Mouse (Mus musculus): ENCODE results near the gene Josd1. TPM values are rescaled to one million over a fixed set of nuclear protein-coding genes. Genes with fewer than 3 reads are reported as not detected.

Josd1 gene
- polyA plus RNA-seq, 1 experiment: 20.9 TPM

GRCm38 (mm10) chr15:79670972-79671299 is 16.8 kb downstream of the Josd1 start:
- peak overlapping the region; percentile 91 for H3K4me3 ChIP-seq (ENCODE audit: low read depth, low read length)
- no peaks in the 10 kb centered on the region for H3K9me3 ChIP-seq (replicated peaks; ENCODE audit: control insufficient read depth, insufficient read depth, low read length, poor library complexity, severe bottlenecking)
- peak overlapping the region; percentile 92 for H3K9ac ChIP-seq (ENCODE audit: low read depth, poor library complexity, severe bottlenecking)
- H3K36me3 ChIP-seq (ENCODE audit: control insufficient read depth, insufficient read depth, low read length, poor library complexity, severe bottlenecking): peaks cover 40% of the 10 kb centered on the region
- no peaks in the 10 kb centered on the region for H3K27me3 ChIP-seq (ENCODE audit: control insufficient read depth, insufficient read depth, low read length, poor library complexity, severe bottlenecking)
- H3K27ac ChIP-seq (ENCODE audit: insufficient read depth, low read length): no peak overlapping the region
- no peaks in the 10 kb centered on the region for H3K4me1 ChIP-seq (ENCODE audit: control insufficient read depth, insufficient read depth, low read length)
- no peak for TF ChIP-seq EP300 (IDR thresholded peaks at IDR 0.05; ENCODE audit: insufficient read depth, low read depth, low read length)
- TF ChIP-seq POLR2A (IDR thresholded peaks at IDR 0.05; ENCODE audit: insufficient read depth, low read length): no peak
- TF ChIP-seq CTCF (IDR thresholded peaks at IDR 0.05; ENCODE audit: low read depth, low read length): no peak

- Histone ChIP-seq H3K9ac (ENCODE audit: low read depth, poor library complexity, severe bottlenecking) (peak within 1 kb of the TSS; percentile 92), H3K4me3 (ENCODE audit: low read depth, low read length) (peak within 1 kb of the TSS; percentile 91), H3K27me3 (ENCODE audit: control insufficient read depth, insufficient read depth, low read length, poor library complexity, severe bottlenecking) (no peaks in the 10 kb centered on the region), H3K9me3 (replicated peaks; ENCODE audit: control insufficient read depth, insufficient read depth, low read length, poor library complexity, severe bottlenecking) (no peaks in the 10 kb centered on the region), H3K4me1 (ENCODE audit: control insufficient read depth, insufficient read depth, low read length) (no peaks in the 10 kb centered on the region), H3K27ac (ENCODE audit: insufficient read depth, low read length) (peak within 1 kb of the TSS; percentile 78), H3K36me3 (ENCODE audit: control insufficient read depth, insufficient read depth, low read length, poor library complexity, severe bottlenecking) (peaks cover 37% of the 10 kb centered on the region)
- TF ChIP-seq POLR2A (IDR thresholded peaks at IDR 0.05; ENCODE audit: insufficient read depth, low read length): no peak
- peak; percentile 56; the same call in 1 of the 2 replicates for TF ChIP-seq EP300 (IDR thresholded peaks at IDR 0.05; ENCODE audit: insufficient read depth, low read depth, low read length)
- peak; percentile 45 for TF ChIP-seq CTCF (IDR thresholded peaks at IDR 0.05; ENCODE audit: low read depth, low read length)
Observed at GRCm38 (mm10) chr15:79670249-79670971, 17.3 kb downstream of the Josd1 start, which contains the start of gene Tomm22. TSS of gene Tomm22 (plus strand) at chr15:79670861.

DNA sequence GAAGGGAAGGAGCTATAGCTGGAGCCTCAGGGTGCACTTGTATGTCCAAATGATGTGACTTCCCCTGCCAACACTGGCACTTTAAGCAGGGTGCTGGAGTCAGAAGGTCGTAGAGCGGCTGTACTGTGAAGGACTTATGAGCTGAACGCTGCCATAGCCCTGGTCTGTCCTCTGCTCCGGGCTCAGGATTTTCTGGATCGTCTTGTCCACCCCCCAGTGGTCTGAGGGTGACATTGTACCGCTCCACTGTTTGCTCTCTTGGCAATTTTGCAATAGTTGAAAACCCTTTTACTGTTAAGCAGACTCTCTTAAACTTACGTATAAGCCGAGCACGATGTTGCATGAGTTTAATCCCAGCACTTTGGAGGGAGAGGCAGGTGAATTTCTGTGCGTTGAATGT is 18.5 kb downstream of the Josd1 start:
- no peaks in the 10 kb centered on the region for H3K4me1 ChIP-seq (ENCODE audit: control insufficient read depth, insufficient read depth, low read length)
- no peak overlapping the region for H3K9ac ChIP-seq (ENCODE audit: low read depth, poor library complexity, severe bottlenecking)
- no peak overlapping the region for H3K27ac ChIP-seq (ENCODE audit: insufficient read depth, low read length)
- peaks cover 27% of the 10 kb centered on the region for H3K36me3 ChIP-seq (ENCODE audit: control insufficient read depth, insufficient read depth, low read length, poor library complexity, severe bottlenecking)
- no peak overlapping the region for H3K4me3 ChIP-seq (ENCODE audit: low read depth, low read length)
- no peaks in the 10 kb centered on the region for H3K27me3 ChIP-seq (ENCODE audit: control insufficient read depth, insufficient read depth, low read length, poor library complexity, severe bottlenecking)
- H3K9me3 ChIP-seq (replicated peaks; ENCODE audit: control insufficient read depth, insufficient read depth, low read length, poor library complexity, severe bottlenecking): no peaks in the 10 kb centered on the region
- TF ChIP-seq POLR2A (IDR thresholded peaks at IDR 0.05; ENCODE audit: insufficient read depth, low read length): no peak
- TF ChIP-seq EP300 (IDR thresholded peaks at IDR 0.05; ENCODE audit: insufficient read depth, low read depth, low read length): no peak
- TF ChIP-seq CTCF (IDR thresholded peaks at IDR 0.05; ENCODE audit: low read depth, low read length): peak; percentile 10

- Histone ChIP-seq H3K4me1 (ENCODE audit: control insufficient read depth, insufficient read depth, low read length) (no peaks in the 10 kb centered on the region), H3K36me3 (ENCODE audit: control insufficient read depth, insufficient read depth, low read length, poor library complexity, severe bottlenecking) (peaks cover 2% of the 10 kb centered on the region; the same call in 1 of the 2 replicates), H3K27ac (ENCODE audit: insufficient read depth, low read length) (no peak overlapping the region), H3K27me3 (ENCODE audit: control insufficient read depth, insufficient read depth, low read length, poor library complexity, severe bottlenecking) (no peaks in the 10 kb centered on the region), H3K4me3 (ENCODE audit: low read depth, low read length) (no peak overlapping the region), H3K9me3 (replicated peaks; ENCODE audit: control insufficient read depth, insufficient read depth, low read length, poor library complexity, severe bottlenecking) (no peaks in the 10 kb centered on the region), H3K9ac (ENCODE audit: low read depth, poor library complexity, severe bottlenecking) (no peak overlapping the region)
- TF ChIP-seq POLR2A (IDR thresholded peaks at IDR 0.05; ENCODE audit: insufficient read depth, low read length) (no peak), CTCF (IDR thresholded peaks at IDR 0.05; ENCODE audit: low read depth, low read length) (no peak), EP300 (IDR thresholded peaks at IDR 0.05; ENCODE audit: insufficient read depth, low read depth, low read length) (no peak)
Observed at GRCm38 (mm10) chr15:79664666-79665065, 23.1 kb downstream of the Josd1 start.

GRCm38 (mm10) chr15:79661852-79662251 is 25.9 kb downstream of the Josd1 start:
- Histone ChIP-seq H3K27ac (ENCODE audit: insufficient read depth, low read length) (no peak overlapping the region), H3K4me3 (ENCODE audit: low read depth, low read length) (no peak overlapping the region), H3K36me3 (ENCODE audit: control insufficient read depth, insufficient read depth, low read length, poor library complexity, severe bottlenecking) (no peaks in the 10 kb centered on the region), H3K27me3 (ENCODE audit: control insufficient read depth, insufficient read depth, low read length, poor library complexity, severe bottlenecking) (no peaks in the 10 kb centered on the region), H3K4me1 (ENCODE audit: control insufficient read depth, insufficient read depth, low read length) (no peaks in the 10 kb centered on the region), H3K9me3 (replicated peaks; ENCODE audit: control insufficient read depth, insufficient read depth, low read length, poor library complexity, severe bottlenecking) (no peaks in the 10 kb centered on the region), H3K9ac (ENCODE audit: low read depth, poor library complexity, severe bottlenecking) (no peak overlapping the region)
- TF ChIP-seq CTCF (IDR thresholded peaks at IDR 0.05; ENCODE audit: low read depth, low read length): peak; percentile 77
- TF ChIP-seq EP300 (IDR thresholded peaks at IDR 0.05; ENCODE audit: insufficient read depth, low read depth, low read length): no peak

DNA sequence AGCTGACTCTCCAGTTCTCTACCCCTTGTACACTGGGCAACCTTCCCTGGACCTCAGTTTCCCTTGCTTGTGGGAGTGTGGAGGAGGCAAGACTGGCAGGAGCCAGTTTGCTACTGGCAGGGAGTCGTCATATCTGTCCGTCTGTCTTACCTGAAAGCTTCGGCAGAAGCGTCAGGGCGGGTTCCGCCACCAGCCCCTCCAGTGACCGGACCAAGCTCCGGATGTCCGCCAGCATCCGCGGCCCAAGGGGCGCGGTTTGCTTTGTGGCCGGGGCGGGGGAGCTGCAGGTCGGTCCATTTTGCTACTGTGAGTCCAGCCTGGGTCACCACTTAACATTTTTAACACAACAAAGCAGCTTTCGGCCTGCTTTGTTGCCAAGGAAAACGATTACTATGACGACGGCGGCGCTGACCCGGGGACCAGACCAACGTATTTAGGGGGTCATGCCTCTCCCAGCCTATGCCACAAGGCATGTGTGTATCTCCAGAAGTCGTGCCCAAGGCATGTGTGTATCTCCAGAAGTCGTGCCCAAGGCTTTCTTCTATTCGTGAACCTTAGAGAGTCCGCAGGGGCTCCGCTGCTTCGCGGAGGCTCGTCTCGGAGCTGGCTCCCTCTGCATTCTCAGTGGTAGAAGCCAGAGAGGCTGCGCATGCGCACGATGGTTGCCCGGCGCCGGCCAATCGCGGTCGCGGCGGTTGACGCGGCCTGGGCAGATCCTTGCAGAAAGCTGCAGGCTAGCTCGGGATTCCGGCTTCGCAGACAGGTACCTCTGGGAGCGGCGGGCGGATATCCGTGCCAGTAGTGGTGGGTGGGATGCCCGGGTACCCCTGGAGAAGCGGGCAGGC is 29.0 kb downstream of the Josd1 start, which contains the start of the genes Fam227a and Cby1:
Gene Fam227a (minus strand): TSS at position 426 of the 845 bp plus-strand sequence.
Gene Cby1 (plus strand): TSS at position 669 of the 845 bp plus-strand sequence.
- H3K27ac ChIP-seq (ENCODE audit: insufficient read depth, low read length): peak within 1 kb of the TSS; percentile 60
- no peaks in the 10 kb centered on the region for H3K36me3 ChIP-seq (ENCODE audit: control insufficient read depth, insufficient read depth, low read length, poor library complexity, severe bottlenecking)
- H3K27me3 ChIP-seq (ENCODE audit: control insufficient read depth, insufficient read depth, low read length, poor library complexity, severe bottlenecking): no peaks in the 10 kb centered on the region
- H3K4me3 ChIP-seq (ENCODE audit: low read depth, low read length): peak within 1 kb of the TSS; percentile 88
- H3K9me3 ChIP-seq (replicated peaks; ENCODE audit: control insufficient read depth, insufficient read depth, low read length, poor library complexity, severe bottlenecking): no peaks in the 10 kb centered on the region
- H3K9ac ChIP-seq (ENCODE audit: low read depth, poor library complexity, severe bottlenecking): peak within 1 kb of the TSS; percentile 46
- TF ChIP-seq POLR2A (IDR thresholded peaks at IDR 0.05; ENCODE audit: insufficient read depth, low read length): peak; percentile 64
- no peak for TF ChIP-seq CTCF (IDR thresholded peaks at IDR 0.05; ENCODE audit: low read depth, low read length)
- no peak for TF ChIP-seq EP300 (IDR thresholded peaks at IDR 0.05; ENCODE audit: insufficient read depth, low read depth, low read length)
- no peaks in the 10 kb centered on the region for H3K4me1 ChIP-seq (ENCODE audit: control insufficient read depth, insufficient read depth, low read length)
